Mouse (Mus musculus) forebrain, embryonic 15.5 days (tissue): ENCODE measurements around the gene Nhej1. TPM values are rescaled to one million over a fixed set of nuclear protein-coding genes. Genes with fewer than 3 reads are reported as not detected.

Experiments
- ATAC-seq: fragments of 200-750 bp; cut with Nextera tagmentation; replicated peaks from 2 replicates; pipeline ENCODE4 v1.8.0; 2017; ENCODE audit warnings: mild to moderate bottlenecking, moderate TSS enrichment, moderate library complexity
- H3K27ac ChIP-seq: fragments of 300-500 bp; sonication (generic); replicated peaks from 2 replicates; pipeline ENCODE4 v1.5.1; 2015; ENCODE audit warnings: mild to moderate bottlenecking, inconsistent platforms
- H3K27me3 ChIP-seq: fragments of 300-500 bp; sonication (generic); 2 replicates; pipeline ENCODE4 v1.6.1; 2015; ENCODE audit warnings: inconsistent platforms
- H3K36me3 ChIP-seq: fragments of 300-500 bp; sonication (generic); 2 replicates; pipeline ENCODE4 v1.6.1; 2015; ENCODE audit warnings: mild to moderate bottlenecking, inconsistent platforms
- H3K4me1 ChIP-seq: fragments of 300-500 bp; sonication (generic); 2 replicates; pipeline ENCODE4 v1.6.1; 2015; ENCODE audit warnings: inconsistent platforms
- H3K4me2 ChIP-seq: fragments of 300-500 bp; sonication (generic); replicated peaks from 2 replicates; pipeline ENCODE4 v1.6.1; 2015; ENCODE audit warnings: mild to moderate bottlenecking, inconsistent platforms
- H3K4me3 ChIP-seq: fragments of 300-500 bp; sonication (generic); 2 replicates; pipeline ENCODE4 v1.5.1; 2015; ENCODE audit warnings: mild to moderate bottlenecking, inconsistent platforms
- H3K9ac ChIP-seq: fragments of 300-500 bp; sonication (generic); replicated peaks from 2 replicates; pipeline ENCODE4 v1.6.1; 2015; ENCODE audit warnings: mild to moderate bottlenecking, inconsistent platforms
- H3K9me3 ChIP-seq: fragments of 300-500 bp; sonication (generic); 2 replicates; pipeline ENCODE4 v1.6.1; 2016; ENCODE audit warnings: inconsistent platforms
- WGBS: fragments of 180-500 bp; shearing (Covaris S2); methylation state at CpG from one replicate; pipeline ENCODE4 v1.1.7; 2015; ENCODE audit warnings: mixed read lengths; 5-methylcytosine and 5-hydroxymethylcytosine counted together
- polyA plus RNA-seq: library from polyadenylated mRNA; unstranded; fragments of >200 nt; fragmentation: Nextera tagmentation; extraction: Ambion mirVana; gene quantifications from 2 replicates; pipeline ENCODE4 v1.2.1, GENCODE M21; 2015

Gene Nhej1
- polyA plus RNA-seq, 1 experiment from 2014 or later, result 7.0 TPM

GRCm38 (mm10) chr1:75051428-75051827 is 73.6 kb downstream of the Nhej1 start:
- Histone ChIP-seq H3K27ac (no peak overlapping the region), H3K27me3 (no peaks in the 10 kb centered on the region), H3K4me2 (no peak overlapping the region), H3K4me3 (no peak overlapping the region), H3K9ac (no peak overlapping the region), H3K9me3 (no peaks in the 10 kb centered on the region), H3K4me1 (no peaks in the 10 kb centered on the region), H3K36me3 (no peaks in the 10 kb centered on the region)
- no peak for ATAC-seq
- whole genome bisulfite sequencing, result 70% methylated on average over 7 of the region's 7 CpGs

DNA sequence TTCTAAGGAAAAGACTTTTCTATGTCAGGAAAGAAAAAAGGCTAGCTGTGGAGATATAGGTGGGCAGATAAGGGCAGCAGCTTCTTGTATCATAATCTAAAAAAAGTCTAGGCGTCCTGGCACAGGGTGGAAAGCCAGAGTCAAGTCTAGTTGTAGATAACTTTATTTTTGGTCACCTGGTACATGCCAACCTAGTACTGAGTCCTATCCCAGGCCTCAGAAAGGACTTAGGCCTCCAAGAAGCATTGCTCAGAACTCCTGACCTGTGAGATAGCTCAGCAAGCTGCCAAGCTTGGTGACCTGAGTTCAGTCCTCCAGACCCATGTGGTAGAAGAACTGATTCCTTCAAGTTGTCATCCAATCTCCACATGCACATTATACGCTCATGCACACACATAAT is 76.4 kb downstream of the Nhej1 start:
- 87% methylated on average over 2 of the region's 2 CpGs for WGBS
- Histone ChIP-seq H3K9ac (no peak overlapping the region), H3K36me3 (no peaks in the 10 kb centered on the region), H3K27me3 (no peaks in the 10 kb centered on the region), H3K4me2 (no peak overlapping the region), H3K4me1 (no peaks in the 10 kb centered on the region), H3K27ac (no peak overlapping the region), H3K4me3 (no peak overlapping the region), H3K9me3 (no peaks in the 10 kb centered on the region)
- ATAC-seq, result no peak

DNA sequence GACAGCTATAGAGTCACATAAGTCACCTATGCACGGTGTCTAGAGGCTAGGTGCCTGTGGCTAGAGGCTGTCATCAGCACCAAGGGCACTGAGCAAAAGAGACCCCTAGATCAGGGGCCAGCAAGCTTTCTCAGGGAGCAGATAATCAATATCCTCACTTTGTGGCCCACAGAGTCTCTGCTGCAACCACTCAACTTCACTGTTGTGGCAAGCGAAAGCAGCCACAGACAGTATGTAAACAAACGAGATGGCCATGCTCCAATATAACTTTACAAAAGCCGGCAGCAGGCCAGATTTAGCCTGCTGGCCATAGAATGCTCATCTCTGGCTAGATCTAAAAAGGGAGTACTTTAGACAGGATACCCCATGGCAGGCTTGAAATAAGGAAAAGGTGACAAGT is 77.0 kb downstream of the Nhej1 start:
- Histone ChIP-seq H3K36me3 (no peaks in the 10 kb centered on the region), H3K4me2 (no peak overlapping the region), H3K27ac (no peak overlapping the region), H3K9ac (no peak overlapping the region), H3K9me3 (no peaks in the 10 kb centered on the region), H3K4me1 (no peaks in the 10 kb centered on the region), H3K4me3 (no peak overlapping the region), H3K27me3 (no peaks in the 10 kb centered on the region)
- 76% methylated on average over 4 of the region's 4 CpGs for WGBS
- ATAC-seq, result no peak

DNA sequence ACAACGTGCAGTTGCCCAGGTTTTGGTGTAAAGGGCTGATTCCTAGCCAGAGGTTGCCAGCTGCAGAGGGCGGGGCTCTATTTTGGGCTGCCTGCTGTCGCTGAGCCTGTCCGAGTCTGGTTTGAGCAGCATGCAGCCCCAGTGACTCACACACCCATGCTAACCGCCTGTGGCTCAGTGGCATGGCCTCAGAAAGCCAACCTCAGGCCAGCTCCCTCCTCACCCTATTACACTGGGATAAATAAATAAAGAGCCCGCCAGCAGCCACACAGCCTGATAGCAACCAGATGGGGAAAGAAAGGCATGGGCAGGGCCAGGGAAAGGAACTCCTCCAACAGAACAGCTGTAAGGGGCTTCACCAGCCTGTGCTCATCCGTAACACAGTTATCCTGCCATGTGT is 84.6 kb downstream of the Nhej1 start:
- no peak overlapping the region for H3K9ac ChIP-seq

DNA sequence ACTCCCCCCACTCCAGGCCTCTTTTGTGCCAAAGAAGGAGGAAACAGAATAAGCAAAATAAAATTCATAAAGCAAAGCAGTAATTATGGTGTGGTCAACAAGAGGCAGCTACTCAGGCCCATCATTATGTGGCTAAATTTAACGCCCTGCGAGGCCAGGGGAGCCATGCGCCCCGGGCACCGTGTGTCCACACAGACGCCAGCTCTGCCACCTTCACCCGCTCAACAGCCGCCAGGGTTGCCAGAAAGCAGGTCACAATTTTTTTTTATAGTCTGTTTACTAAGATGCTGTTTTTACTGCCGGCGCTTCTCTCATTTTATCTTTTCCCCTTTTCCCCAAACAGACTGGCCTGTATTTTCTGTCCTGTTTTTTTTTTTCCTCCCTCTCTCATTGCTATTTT is 93.0 kb downstream of the Nhej1 start:
- no peak overlapping the region for H3K9ac ChIP-seq
- no peak overlapping the region for H3K27ac ChIP-seq
- ATAC-seq, result no peak
- no peaks in the 10 kb centered on the region for H3K36me3 ChIP-seq
- H3K4me2 ChIP-seq, result no peak overlapping the region
- no peaks in the 10 kb centered on the region for H3K27me3 ChIP-seq
- 89% methylated on average over 10 of the region's 10 CpGs for WGBS
- no peaks in the 10 kb centered on the region for H3K4me1 ChIP-seq
- no peak overlapping the region for H3K4me3 ChIP-seq
- no peaks in the 10 kb centered on the region for H3K9me3 ChIP-seq

More for the DNA sequence above, 84.6 kb downstream of the Nhej1 start:
- H3K36me3 ChIP-seq, result no peaks in the 10 kb centered on the region
- H3K4me3 ChIP-seq, result no peak overlapping the region
- 58% methylated on average over 7 of the region's 7 CpGs for WGBS
- ATAC-seq, result no peak
- H3K4me2 ChIP-seq, result no peak overlapping the region
- H3K9me3 ChIP-seq, result no peaks in the 10 kb centered on the region
- no peaks in the 10 kb centered on the region for H3K4me1 ChIP-seq
- H3K27me3 ChIP-seq, result no peaks in the 10 kb centered on the region
- H3K27ac ChIP-seq, result no peak overlapping the region

DNA sequence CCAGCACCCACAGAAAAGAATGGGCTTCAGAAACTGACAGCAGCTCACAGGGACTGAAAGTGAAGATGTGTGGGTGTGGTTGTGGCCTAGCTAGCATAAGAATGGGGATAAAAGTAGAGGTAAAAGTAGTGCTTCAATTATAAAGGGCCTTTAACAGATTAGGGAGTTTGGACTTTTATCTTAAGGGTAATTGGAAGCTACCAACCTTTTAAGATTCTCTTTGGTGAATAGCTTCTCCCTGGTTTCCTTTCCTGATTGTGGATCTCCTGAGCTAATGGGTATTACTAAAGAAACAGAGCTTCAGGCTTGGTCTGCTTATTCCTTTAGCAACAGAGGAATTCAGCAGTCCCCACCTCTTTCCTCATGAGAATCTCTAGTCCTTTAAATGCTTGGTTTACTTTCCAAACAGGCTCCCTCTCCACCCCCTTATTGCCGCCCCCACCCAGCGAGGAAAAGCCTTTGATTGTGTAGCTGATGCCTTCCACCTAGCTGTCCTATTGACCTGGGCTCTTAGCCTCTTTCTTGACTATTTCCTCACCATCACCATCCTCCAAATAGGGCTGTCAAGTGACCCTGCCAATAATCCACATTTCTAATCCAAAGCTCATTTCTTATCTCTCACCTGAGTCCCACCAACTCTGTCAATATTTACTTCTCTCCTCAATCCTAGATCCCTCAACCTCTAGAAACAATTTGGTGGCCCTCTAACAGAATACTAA is 97.8 kb downstream of the Nhej1 start:
- Histone ChIP-seq H3K4me3 (no peak overlapping the region), H3K27me3 (no peaks in the 10 kb centered on the region), H3K9ac (no peak overlapping the region), H3K4me1 (peaks cover 3% of the 10 kb centered on the region; the same call in 1 of the 2 replicates), H3K36me3 (no peaks in the 10 kb centered on the region), H3K27ac (no peak overlapping the region), H3K9me3 (no peaks in the 10 kb centered on the region), H3K4me2 (no peak overlapping the region)
- WGBS, result 72% methylated on average over 2 of the region's 2 CpGs
- no peak for ATAC-seq

GRCm38 (mm10) chr1:75024419-75025199 is 100.4 kb downstream of the Nhej1 start:
- no peak overlapping the region for H3K27ac ChIP-seq
- 90% methylated on average over 7 of the region's 7 CpGs for WGBS
- no peaks in the 10 kb centered on the region for H3K36me3 ChIP-seq
- H3K9me3 ChIP-seq, result no peaks in the 10 kb centered on the region
- H3K27me3 ChIP-seq, result no peaks in the 10 kb centered on the region
- H3K4me1 ChIP-seq, result peaks cover 6% of the 10 kb centered on the region; the same call in 1 of the 2 replicates
- H3K4me2 ChIP-seq, result no peak overlapping the region
- ATAC-seq, result no peak
- H3K4me3 ChIP-seq, result no peak overlapping the region
- H3K9ac ChIP-seq, result no peak overlapping the region

DNA sequence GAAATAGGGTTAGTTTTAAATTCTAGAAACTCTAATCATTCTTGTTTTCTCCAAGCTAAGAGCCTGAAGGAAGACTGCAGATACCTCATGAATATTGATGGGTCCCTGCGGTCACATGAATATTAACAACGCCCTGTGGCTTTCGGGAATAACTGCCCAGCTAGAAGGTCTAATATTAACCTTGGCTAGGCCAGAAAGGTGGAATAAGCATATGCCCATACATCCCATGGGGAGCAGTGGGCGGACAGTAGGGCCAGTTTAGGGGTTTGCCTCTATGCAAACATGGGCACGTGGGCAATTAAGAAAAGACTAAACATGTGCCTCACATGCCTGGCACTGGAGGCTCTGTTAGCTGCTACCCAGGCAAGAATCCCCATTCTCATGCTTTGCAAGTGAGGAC is 102.8 kb downstream of the Nhej1 start:
- Histone ChIP-seq H3K4me2 (no peak overlapping the region), H3K9me3 (no peaks in the 10 kb centered on the region), H3K36me3 (no peaks in the 10 kb centered on the region), H3K4me3 (no peak overlapping the region), H3K27ac (no peak overlapping the region), H3K27me3 (no peaks in the 10 kb centered on the region), H3K9ac (no peak overlapping the region), H3K4me1 (peaks cover 6% of the 10 kb centered on the region; the same call in 1 of the 2 replicates)
- ATAC-seq, result no peak
- WGBS, result 42% methylated on average over 5 of the region's 5 CpGs

DNA sequence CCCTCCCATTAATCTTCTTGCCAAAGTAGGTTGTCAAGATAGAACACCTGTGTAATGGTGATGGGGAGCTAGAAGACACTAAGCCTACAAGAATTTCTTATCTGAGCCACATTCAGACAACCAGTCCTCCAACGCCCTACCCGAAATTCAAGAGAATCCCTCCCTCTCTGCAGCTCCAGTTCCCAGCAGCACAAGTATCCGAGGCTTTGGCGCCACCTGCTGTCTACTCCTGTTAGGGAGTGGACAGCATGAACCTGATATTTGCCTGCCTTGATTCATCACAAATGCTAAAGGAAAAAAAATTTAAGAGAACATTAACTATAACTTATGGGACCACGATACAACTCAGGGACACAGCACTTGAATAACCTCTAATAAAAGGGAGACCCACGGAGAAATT is 108.2 kb downstream of the Nhej1 start:
- Histone ChIP-seq H3K27me3 (no peaks in the 10 kb centered on the region), H3K9ac (no peak overlapping the region), H3K27ac (no peak overlapping the region), H3K4me1 (0 out of 2 replicates have a peak, but pooled peaks cover under 1% of the 10 kb centered on the region), H3K9me3 (no peaks in the 10 kb centered on the region), H3K4me3 (no peak overlapping the region), H3K4me2 (no peak overlapping the region), H3K36me3 (no peaks in the 10 kb centered on the region)
- 5% methylated on average over 6 of the region's 6 CpGs for WGBS
- ATAC-seq, result 0 out of 2 replicates have a peak, but pooled peaks have one; percentile 58

DNA sequence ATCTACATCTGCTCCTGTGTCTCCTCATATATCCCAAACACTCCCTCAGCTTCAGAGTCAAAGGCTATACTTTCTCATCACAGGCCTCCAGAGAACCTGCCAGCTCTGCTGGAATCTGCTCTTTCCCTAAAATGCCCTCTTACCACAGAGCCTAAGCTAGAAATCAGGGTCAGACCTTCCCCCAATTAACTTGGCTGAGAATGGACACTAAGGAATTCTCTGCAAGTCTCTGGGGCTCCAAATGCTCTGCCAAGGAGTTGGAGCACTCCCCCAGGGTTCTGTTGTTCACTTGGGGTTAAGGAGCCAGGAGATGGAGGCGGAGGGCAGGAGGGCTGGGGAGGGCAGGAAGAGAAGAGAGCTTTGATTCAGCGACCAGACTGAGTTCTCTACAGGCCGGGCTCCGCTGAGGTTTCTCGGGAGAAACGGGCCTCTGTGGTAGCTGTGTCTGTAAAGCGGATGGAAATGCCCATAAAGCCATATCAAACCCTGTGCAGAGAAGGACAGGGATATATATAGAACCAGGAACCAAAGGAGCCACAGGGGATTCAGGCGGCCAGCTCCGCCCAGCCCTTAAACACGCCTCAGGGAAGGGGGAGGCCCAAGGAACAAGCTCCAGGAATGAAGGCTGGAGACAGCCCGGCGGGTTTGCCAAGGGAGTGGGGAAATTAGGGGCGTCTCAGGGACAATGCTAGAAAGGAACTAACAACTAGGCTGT is 109.3 kb downstream of the Nhej1 start:
- Histone ChIP-seq H3K4me3 (no peak overlapping the region), H3K27ac (no peak overlapping the region), H3K9ac (no peak overlapping the region), H3K4me2 (no peak overlapping the region), H3K27me3 (no peaks in the 10 kb centered on the region), H3K4me1 (no peaks in the 10 kb centered on the region), H3K36me3 (no peaks in the 10 kb centered on the region), H3K9me3 (no peaks in the 10 kb centered on the region)
- ATAC-seq, result no peak
- WGBS, result 23% methylated on average over 13 of the region's 13 CpGs

GRCm38 (mm10) chr1:75014210-75014845 is 110.7 kb downstream of the Nhej1 start:
- Histone ChIP-seq H3K4me1 (no peaks in the 10 kb centered on the region), H3K9ac (no peak overlapping the region), H3K4me3 (no peak overlapping the region), H3K4me2 (no peak overlapping the region), H3K27ac (no peak overlapping the region), H3K9me3 (no peaks in the 10 kb centered on the region), H3K27me3 (no peaks in the 10 kb centered on the region), H3K36me3 (no peaks in the 10 kb centered on the region)
- ATAC-seq, result no peak
- WGBS, result 58% methylated on average over 5 of the region's 5 CpGs

- no peak for ATAC-seq
- no peaks in the 10 kb centered on the region for H3K27me3 ChIP-seq
- no peak overlapping the region for H3K4me2 ChIP-seq
Observed at GRCm38 (mm10) chr1:75010817-75011216, 114.2 kb downstream of the Nhej1 start.

More at GRCm38 (mm10) chr1:75010817-75011216, 114.2 kb downstream of the Nhej1 start:
- H3K36me3 ChIP-seq, result no peaks in the 10 kb centered on the region
- no peak overlapping the region for H3K4me3 ChIP-seq
- H3K9me3 ChIP-seq, result no peaks in the 10 kb centered on the region
- no peak overlapping the region for H3K9ac ChIP-seq
- no peak overlapping the region for H3K27ac ChIP-seq
- no peaks in the 10 kb centered on the region for H3K4me1 ChIP-seq
